Mouse (Mus musculus) thymus, postnatal 25 days (tissue): ENCODE data around the gene L1cam.

Source experiments
- DNase-seq: peaks from one replicate; pipeline ENCODE4 v3.0.0; 2022

Gene L1cam

DNA sequence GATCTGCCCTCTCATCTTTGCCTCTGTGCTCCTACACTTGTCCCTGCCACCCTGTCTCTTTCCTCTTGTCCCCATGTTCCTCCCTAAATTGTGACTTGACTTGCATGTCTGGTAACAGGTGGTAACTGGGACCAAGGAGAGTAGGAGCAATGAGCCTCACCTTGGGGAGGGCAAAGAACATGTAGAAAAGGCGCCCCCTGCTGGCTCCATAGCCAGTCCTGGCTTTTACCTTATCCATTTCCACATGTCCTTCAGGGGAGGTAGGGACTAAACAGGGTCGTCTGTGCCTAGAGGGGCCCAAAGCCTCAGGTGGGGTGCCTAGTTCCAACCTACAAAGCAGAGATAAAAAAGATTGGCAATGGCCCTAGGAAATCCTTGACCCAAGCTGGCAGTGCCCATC is at the start of gene L1cam:
L1cam (minus strand) TSS at position 387 of the 400 bp plus-strand sequence.
- peak; percentile 57 for DNase-seq

DNA sequence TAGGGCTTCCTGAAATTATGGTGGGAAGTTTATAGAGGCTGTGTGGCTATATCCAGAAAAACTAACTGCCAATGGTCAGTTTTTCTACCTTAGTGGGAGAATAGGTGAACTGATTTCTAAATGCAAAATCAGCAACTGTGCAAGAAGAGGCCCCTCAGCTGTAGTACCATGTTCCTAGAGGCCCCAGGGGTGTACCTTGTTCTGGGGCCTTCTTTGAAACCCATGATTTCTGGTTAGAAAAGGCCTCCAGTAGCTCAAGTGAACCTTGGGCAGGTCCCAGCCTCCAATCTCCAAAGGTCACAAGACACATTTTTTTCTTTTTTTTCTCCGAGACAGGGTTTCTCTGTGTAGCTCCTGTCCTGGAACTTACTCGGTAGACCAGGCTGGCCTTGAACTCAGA is 46.4 kb upstream of the L1cam start:
- DNase-seq = no peak

DNA sequence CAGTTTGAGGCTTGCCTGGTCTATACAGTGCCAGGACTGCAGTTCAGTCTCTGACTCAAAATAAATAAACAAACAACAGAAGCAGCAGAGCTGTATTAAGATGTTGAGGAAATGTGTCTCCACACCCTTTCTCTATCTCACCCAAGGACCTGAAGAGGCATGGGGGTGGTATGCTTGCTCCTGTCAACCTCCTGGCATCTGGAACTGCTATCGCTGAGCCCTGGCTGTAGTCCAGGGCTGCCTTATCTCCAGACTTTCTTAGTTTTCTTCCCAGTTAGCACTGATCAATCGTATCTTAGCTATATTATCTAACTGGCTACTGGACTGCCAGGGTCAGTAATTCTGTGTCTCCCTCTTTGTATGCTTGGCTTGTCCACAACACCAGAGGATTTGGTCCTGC is 46.0 kb upstream of the L1cam start:
- DNase-seq = no peak

DNA sequence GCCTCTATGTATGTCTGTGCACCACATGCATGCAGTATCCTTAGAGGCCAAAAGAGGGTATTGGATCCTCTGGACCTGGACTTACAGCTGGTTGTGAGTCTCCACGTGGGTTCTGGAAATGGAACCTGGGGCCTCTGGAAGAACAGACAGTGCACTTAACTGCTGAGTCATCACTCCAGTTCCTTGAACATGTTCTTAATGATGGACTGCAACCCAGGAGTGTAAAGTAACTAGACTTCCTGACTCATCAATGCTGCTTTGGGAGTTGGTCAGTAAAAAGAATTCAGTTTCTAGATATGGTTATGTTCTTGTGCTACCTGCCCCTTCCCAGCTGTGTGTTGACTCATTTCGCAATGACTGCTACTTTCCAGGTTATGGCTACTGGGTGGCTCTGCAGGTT is 36.0 kb upstream of the L1cam start:
- DNase-seq = no peak

DNA sequence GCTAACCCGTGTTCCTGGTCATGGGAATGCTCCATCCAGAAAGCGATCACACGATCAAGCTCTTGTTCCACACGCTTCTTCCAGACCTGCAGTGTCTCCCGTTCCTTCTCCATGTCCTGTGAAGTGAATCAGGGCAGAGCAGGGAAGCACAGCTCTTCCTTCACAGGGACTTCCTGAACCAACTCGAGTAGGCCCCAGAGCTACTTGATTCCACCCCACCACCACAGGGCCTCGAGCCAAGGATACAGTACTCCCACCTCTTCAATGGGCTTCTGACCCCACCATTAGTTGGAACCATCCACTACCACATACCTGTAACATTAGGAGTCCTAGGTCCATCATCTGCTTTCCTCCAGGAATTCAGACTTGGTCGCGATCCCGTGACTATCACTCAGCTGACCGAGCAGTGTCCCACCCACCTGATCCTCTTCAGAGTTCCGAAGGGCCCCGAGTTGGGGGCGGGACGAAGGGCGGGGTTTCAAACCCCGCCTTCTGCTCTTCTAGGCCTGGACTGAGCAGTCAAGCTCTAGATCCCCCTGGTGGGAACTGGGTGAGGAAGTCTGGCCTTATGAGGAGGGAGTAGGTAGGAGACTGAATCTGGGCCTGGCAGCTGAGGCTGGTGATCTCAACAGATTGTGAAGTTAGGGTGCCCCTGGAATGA is 34.6 kb upstream of the L1cam start, which contains the start of gene Renbp:
Renbp (minus strand) TSS at position 449 of the 661 bp plus-strand sequence.
- DNase-seq = peak; percentile 55

DNA sequence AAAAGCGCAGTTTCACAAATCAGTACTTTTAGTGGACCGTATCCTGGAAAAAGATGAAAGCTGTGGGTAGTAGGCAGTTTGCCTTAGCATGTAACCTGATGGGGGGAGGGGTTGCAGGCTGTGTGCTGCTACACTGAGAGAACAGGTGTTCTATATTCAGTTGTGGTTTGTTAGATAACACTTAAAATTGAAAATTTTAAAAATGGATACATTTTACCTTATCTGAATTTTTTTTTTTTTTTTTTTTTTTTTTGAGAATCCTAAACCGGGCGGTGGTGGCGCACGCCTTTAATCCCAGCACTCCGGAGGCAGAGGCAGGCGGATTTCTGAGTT is 26.6 kb upstream of the L1cam start:
- DNase-seq = peak; percentile 43

DNA sequence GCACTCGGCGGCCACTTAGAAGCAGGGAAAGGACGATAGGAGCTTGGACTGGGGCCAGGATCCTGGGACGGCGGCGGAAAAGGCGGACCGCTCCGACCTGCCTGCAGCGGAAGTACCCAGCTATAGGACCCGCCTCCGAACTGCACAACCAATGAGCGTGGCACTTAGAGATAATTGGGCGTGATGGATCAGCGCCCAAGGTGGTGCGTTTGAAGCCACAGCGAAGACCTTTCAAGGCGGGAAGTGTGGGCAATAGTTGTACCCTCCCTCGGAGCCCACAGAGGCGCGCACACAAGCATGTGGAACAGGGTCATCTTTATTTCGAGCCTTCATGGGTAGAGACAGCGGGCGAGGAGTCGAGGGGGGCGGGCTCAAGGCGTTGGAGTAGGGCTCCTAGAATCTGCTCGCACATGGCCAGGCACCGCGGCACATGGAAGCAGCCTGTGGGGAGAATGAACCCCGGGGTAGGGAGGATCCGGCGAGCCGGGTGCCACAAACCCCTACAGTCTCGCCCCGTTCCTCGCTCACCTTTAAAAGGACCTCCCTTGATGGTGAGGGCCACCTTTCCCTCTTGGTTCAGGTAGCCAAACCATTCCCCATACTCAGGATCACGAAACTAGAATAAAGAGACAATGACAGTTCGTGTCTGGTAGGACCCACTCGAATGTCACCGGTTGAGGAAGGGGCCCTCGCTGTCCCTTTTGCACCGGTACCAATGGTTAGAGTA is 26.1 kb upstream of the L1cam start, which contains the start of the genes Arhgap4 and Naa10:
Arhgap4 (minus strand) TSS at position 48 of the 727 bp plus-strand sequence.
Naa10 (minus strand) TSS at position 122 of the 727 bp plus-strand sequence.
- DNase-seq = peak; percentile 81

DNA sequence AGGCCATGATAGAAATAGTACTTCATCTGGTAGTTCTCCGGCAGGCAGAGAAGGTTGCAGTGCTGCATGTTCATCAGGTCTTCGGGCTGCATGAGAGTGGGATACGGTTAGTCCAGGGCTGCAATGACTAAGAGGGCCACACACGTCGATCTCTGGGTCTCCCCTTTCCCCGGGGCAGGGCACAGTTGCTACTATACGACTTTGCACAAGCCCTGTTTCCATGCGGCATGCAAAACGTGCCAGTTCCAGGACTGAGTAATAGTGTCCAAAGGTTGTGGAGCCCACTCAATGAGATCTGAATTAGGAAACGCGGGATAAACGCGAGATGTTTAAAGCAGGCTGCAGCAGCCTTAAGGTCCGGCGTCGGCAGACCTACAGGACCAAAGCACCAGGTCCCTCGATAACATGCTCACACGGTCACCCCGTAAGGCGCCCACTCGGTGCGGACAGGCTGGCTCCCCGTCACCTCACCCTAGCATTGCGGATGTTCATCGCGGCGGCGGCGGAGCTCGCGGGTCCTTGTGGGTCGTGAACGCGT is 25.4 kb upstream of the L1cam start:
- DNase-seq = no peak

DNA sequence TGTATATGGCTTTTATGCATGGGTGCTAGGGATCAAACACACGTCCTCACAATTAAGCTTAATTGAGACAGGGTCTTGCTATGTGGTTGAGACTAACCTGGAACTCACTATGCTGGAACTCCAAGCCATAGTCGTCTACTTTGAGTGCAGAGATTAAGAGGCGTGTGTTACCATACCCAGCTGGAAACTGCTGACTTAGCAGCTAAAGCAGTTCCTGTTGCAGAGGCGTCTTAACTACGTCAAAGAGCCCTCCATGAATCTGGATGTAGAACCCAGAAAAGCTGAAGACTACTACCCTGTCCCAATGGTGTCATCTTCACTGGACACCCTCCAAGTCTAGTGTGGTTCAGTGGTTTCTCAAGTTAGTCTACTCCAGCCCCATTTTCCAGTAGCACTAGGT is 22.7 kb upstream of the L1cam start:
- no peak for DNase-seq

DNA sequence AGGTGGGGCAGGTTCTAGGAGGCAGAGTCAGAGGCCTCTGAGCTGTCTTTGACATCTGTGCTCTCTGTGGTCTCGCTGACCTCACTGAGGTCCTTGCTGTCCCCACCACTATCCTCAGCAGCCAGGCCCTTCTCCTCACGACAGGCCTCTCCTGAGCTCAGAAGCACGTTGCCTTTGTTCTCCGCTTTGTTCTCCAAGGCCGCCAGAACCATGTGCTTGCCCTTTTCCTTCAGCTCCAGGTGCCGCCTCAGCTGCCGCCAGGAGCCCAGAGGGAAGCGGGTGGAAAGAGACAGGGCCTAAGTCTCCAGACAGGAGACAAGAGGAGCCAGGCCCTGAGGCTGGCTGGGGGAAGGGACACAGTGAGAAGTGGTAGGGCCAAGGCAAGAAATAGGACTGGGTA is 21.0 kb upstream of the L1cam start:
- no peak for DNase-seq

DNA sequence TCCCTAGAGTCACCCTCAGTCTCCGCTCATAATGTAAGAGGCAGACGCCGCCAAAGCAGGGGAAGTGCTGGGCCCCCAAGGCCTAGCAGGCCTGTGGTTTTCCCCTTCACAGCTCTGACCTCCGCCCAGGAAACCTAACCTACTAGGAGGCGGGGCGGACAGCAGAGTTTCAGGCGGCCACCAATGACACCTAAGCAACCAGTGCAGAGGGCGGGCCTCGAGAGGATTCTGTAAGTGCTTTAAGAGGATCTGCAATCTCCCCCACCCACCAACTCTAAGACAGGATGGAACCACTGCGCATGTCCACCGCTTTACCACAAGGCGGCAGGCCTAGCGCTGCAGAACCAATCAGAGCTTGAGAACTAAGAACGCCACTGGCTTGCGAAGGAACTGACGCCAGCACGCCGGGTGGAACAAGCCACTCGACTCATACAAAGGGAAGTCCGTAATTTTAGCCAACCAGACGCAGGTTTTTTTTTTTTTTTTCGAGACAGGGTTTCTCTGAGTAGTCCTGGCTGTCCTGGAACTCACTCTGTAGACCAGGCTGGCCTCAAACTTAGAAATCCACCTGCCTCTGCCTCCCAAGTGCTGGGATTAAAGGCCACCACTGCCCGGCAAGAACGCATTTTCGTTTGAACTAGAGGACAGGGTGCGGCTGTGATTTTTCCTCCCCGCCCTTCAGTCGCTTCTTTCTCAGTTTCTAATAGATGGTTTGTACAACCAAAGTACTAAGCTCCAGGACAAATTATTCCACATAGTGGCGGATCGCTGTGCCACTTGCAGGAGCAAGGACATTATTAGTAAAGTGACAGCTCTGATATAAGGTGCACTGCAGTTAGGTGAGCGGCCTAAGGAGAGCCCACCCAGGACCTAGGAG is 19.2 kb upstream of the L1cam start:
- DNase-seq = peak; percentile 88

DNA sequence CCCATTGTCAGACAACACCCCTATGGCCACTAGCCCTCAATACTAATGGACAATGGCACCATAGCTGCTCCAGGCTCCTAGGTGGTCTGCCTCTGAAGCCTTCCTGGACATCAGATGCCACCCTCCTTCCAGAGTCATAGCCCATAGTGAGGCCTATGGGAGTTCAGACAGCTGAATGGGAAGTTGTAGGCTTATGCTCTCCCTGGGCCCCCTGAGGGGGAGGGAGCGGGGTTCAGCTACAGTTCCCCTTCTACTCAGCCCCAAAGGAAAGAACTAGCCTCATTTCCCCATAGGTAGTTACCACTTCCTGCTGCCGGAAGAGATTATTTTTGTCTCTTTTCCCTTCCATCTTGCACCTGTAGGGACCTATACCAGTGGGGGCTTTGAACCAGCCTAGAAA is 15.7 kb upstream of the L1cam start:
- DNase-seq = peak; percentile 78

DNA sequence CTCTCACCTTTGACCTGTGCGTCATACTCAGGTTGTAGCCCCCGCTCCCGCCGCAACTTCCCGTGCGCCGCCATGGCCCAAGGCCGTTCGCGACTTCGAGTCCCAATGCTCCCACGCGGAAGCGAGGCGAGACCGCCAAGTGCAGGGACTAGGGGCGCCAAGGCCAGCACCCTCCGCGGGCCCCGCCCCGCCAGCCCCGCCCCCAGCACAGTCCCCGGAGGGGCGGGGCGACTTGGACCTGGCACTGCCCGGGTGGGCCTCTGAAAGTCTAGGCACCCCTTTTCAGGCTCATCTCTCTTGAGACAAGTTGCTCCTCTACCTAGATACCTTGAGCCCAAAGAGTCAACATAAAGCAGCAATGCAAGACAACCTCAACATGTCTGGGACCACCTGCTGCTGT is 15.3 kb upstream of the L1cam start:
- peak; percentile 84 for DNase-seq

DNA sequence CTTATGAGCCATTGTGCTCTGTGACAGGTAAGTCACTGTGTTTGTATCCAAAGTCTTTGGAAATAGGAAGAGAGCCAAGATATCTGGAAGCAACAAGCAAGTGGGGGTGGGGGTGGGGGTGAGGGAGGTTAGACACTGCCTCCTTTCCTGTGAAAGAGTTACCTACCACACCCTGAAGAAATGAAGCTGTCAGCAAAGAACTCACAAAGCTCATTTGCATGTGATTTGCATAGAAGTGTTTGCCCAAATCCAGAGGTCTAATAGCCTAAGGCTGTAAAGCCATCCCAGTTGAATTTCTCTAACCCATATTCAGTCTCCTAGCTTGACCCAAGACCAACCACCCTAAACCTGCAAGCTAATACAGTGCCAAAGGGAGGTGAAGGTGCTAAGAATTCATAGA is 14.5 kb upstream of the L1cam start:
- no peak for DNase-seq

DNA sequence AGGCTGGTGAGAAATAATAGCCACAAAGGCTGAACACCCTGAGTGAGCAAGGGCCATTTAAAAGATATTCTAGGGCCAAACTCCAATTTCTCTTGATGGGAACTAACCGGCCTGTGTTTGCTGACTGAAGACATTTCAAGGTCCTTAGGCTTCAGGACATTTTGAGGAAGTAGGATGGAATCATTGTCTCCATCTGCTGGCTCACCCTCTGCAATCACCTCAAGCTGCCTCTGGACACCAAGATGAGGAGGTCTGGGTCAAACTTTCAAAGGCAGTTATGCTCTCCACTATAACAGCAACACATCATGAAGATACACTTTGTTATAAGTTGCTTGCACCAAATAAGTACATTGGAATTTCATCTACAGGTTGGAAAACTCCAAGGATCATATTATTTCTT is 14.1 kb upstream of the L1cam start:
- DNase-seq = no peak

DNA sequence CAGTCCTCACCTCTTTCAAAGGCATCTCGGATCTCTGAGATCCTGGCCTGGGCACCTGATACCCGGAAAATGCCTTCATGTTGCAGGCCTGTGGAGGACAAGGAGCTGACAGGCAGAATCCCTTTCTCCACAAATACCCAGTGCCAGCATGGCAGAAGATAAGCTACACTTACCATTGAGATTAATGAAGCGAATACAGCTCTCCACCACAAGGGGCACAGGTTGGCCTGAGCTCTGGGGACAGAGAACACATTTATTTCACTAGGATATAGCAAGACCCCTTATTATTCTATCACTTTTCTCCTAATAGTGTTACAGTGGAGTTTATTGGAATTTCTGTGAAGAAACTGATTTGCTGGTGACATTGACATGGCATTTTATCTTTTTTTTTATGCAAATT is 2.1 kb upstream of the L1cam start:
- DNase-seq = no peak

DNA sequence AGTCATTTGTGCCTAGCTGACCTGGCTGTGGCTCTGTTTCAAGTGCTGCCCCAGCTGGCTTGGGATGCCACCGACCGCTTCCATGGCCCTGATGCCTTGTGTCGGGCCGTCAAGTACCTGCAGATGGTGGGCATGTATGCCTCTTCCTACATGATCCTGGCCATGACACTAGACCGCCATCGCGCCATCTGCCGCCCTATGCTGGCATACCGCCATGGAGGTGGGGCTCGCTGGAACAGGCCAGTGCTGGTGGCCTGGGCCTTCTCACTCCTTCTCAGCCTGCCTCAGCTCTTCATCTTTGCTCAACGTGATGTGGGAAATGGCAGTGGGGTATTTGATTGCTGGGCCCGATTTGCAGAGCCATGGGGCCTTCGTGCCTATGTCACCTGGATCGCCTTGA is 3.1 kb downstream of the L1cam start:
- no peak for DNase-seq

DNA sequence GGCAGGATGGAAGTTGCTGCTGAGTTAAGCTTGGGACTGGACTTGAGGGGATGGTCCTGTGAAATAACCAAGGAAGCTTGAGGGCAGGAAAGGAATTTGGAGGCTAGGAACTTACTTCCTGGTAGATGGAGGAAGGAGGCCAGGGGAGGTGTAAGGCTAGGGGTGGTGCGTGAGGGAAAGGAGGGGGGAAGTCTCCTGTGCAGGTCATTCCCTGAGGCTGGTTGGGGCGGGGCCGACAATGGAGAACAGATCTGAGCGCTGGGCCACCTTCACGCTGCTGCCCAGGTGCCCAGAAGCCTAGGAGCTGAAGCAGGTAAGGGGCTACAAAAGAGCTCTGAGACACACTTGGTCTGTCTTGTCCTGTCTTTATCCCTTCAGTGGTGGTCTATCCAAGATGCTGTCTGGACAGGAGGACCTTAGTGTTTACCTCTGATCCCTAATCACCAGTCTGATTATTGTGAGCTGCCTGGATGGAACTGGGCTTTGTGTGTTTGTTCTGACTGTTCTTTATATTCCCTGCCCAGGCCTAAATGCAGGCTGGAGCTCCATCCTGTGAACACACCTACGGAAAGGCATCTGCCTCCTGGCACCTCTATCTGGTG is 4.3 kb downstream of the L1cam start, which contains the start of gene Avpr2:
Avpr2 (plus strand) TSS at position 552 of the 602 bp plus-strand sequence.
- DNase-seq = no peak

DNA sequence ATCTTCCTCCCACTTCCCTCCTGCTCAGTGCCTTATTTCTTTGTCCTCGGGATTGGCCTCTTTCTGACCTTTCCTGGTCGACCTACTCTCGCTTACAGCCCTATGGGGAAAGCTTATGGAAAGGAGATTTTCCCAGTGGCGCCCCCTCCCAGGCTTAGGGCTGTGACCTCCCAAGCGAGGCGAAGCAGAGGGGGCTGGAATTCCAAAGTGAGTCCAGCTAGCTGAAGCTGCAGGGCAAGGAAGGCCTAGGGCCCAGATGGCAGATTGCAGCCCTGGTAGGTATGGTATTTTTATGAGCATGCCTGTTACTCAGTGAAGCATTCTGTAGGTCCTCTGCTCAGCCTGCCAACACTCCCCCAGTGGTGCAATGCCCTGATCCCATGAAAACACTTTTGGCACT is 14.4 kb downstream of the L1cam start:
- DNase-seq = no peak

DNA sequence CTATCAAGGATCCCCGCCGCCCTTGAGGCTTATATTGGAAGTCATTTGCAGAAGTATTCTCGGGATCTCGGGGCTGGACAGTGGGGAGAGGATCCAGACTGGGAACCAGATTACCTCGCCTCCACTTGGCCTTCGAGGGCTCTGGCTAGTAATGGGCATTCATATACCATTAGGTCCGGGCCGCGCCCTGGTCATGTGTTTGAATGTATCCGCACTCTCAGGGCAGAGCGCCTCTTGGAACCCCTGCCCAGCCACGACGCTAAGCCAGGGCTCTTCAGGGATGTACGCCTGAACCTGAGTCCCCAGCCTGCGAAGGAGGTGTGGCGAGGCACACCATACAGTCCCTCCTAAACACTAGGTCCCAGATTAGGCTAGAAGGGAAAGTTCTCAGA is 14.9 kb downstream of the L1cam start:
- DNase-seq = no peak

DNA sequence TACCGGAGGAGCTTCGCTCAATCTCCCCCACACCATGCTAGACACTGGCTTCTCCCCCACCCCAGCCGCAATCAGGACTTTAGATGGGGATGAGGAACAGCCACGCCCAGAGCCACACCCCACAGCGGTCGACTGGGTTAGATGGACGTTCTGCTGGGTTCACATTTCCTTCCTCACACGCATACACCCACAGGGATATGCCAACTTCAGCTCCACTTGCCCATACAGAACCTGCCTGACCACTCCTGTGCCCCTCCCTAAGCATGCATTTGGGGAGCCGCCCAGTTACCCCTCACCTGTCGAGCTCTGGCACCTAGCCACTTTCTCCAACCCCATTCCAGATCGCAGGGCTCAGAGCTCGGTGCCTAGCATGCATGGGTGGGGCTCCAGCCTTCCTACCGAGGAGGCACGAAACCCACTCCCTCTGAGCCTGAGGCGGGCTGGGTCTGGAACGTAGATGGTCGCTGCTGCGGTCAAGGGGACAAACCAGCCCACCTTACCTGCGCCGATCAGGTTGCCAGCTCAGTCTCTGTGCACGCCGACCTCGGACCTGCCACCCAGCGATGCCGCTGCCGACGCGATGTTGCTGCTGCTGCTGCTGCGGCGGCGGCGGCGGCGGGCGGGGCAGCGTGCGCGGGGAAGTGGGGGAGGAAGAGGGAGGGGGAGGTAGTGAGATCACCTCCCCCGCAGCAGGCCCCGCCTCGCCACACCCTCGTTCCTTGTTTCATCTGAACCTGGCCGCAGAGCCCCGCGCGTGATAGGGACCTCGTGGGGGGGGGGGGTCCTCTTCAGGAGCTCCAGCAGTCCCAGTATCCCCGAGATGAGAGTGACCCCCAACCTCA is 15.5 kb downstream of the L1cam start:
- DNase-seq = peak; percentile 57

DNA sequence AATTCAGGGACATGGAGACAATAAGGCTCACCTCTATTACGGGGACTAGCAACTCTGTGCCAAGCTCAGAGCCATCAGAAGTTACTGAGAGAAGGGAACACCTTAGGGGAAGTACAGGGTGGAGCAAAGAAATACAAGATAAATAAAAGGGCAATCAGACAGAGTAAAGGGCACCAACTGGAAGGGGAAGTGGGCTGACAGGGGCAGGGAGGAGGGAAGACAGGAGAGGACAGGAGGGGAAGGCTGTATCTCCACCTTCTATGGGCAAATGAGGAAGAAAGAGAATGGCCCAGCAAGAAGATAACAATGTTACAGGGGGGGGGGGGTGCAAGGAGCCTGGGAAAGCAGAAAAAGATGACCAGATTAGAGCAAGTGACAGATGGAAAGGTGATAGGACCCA is 18.9 kb downstream of the L1cam start:
- no peak for DNase-seq
